Mouse (Mus musculus): ENCODE data around the gene Defa21.
"Not testable (repeated sequence)": the region's sequence is repeated elsewhere in the genome, so short reads cannot be mapped to it uniquely, and the experiment has no call there.

Defa21 gene

GRCm38 (mm10) chr8:21025245-21025644 lies at the start of gene Defa21:
TSS of gene Defa21 (plus strand) at chr8:21025545.
- DNase-seq (ENCODE audit: low spot score in 2 of 2) = not testable (repeated sequence)

- DNase-seq (ENCODE audit: low spot score in 2 of 2) = no peak
Observed at GRCm38 (mm10) chr8:20979846-20980245, 45.5 kb upstream of the Defa21 start.

GRCm38 (mm10) chr8:20994042-20994441 lies 31.3 kb upstream of the Defa21 start:
- DNase-seq (ENCODE audit: low spot score in 2 of 2) = not testable (repeated sequence)

GRCm38 (mm10) chr8:20996776-20997175 lies 28.6 kb upstream of the Defa21 start:
- no peak for DNase-seq (ENCODE audit: low spot score in 2 of 2)

GRCm38 (mm10) chr8:20997291-20997690 lies 28.1 kb upstream of the Defa21 start:
- no peak for DNase-seq (ENCODE audit: low spot score in 2 of 2)

GRCm38 (mm10) chr8:21001171-21001570 lies 24.2 kb upstream of the Defa21 start:
- no peak for DNase-seq (ENCODE audit: low spot score in 2 of 2)

- DNase-seq (ENCODE audit: low spot score in 2 of 2) = no peak
Observed at GRCm38 (mm10) chr8:21006801-21007200, 18.5 kb upstream of the Defa21 start.

- DNase-seq (ENCODE audit: low spot score in 2 of 2) = not testable (repeated sequence)
Observed at GRCm38 (mm10) chr8:21008578-21008977, 16.8 kb upstream of the Defa21 start.

- not testable (repeated sequence) for DNase-seq (ENCODE audit: low spot score in 2 of 2)
Observed at GRCm38 (mm10) chr8:21010548-21010947, 14.8 kb upstream of the Defa21 start.

- not testable (repeated sequence) for DNase-seq (ENCODE audit: low spot score in 2 of 2)
Observed at GRCm38 (mm10) chr8:21054747-21055146, 29.4 kb downstream of the Defa21 start, which contains the start of gene Defa23. TSS of gene Defa23 (plus strand) at chr8:21055047.

- not testable (repeated sequence) for DNase-seq (ENCODE audit: low spot score in 2 of 2)
Observed at GRCm38 (mm10) chr8:21064738-21065137, 39.4 kb downstream of the Defa21 start, which contains the start of gene Defa35. TSS of gene Defa35 (plus strand) at chr8:21065038.

Measured in thymus, postnatal 10 days (tissue).